Mouse (Mus musculus): ENCODE results near the gene Slc4a4. TPM values are rescaled to one million over a fixed set of nuclear protein-coding genes. Genes with fewer than 3 reads are reported as not detected.

Gene Slc4a4
- polyA plus RNA-seq, 1 experiment, result 905 TPM

DNA sequence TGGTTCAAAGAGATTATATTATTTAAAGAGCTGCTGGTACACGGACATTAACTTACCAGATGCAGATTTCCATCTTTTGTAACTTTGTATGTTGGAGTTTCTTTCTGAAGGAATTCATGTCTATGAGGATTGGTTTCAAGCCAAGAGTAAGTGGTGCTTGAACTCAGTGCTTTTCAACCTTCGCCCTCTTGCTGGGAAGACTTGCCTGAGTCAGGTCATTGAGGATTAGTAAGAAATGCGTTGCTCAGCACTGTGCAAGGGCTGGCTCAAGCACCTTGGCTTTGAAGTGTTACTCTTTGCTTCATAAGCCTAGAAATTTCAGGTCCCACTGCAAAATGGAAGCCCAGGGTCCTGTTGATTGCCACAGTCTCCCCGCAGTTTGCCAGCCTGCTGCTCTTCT lies 196.9 kb downstream of the Slc4a4 start:
- H3K4me3 ChIP-seq (ENCODE audit: insufficient read depth, low read depth, low read length), result no peak overlapping the region
- no peak overlapping the region for H3K27ac ChIP-seq (ENCODE audit: insufficient read depth, low read depth, low read length)
- H3K4me1 ChIP-seq (ENCODE audit: control insufficient read depth, insufficient read depth, low read length), result no peaks in the 10 kb centered on the region; the same call in 1 of the 2 replicates
- WGBS, result 89% methylated on average over 4 of the region's 4 CpGs
- TF ChIP-seq CTCF (IDR thresholded peaks at IDR 0.05; ENCODE audit: insufficient read depth, low read depth, low read length), result no peak
- TF ChIP-seq POLR2A (IDR thresholded peaks at IDR 0.05; ENCODE audit: insufficient read depth, low read depth, low read length), result no peak

DNA sequence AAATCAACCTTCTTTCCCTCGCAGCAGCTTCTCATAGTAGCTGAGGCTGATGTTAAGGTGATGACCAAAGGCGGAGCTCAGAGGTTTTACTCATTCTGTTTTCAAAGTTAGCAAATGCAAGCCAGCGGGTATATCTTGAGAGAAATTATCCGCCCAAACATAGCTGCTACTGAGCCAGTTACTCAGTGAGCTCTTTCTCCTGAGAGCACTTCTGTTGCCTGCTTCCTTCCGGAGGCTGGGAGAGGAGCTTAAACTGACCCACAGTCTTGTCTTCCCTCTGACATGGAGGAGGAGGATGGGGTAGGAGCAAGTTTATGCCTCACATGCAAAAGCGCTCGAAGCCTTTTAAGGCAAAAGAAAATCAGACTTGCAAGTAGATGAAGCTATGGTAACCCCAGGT lies 201.3 kb downstream of the Slc4a4 start:
- WGBS, result 49% methylated on average over 7 of the region's 7 CpGs
- H3K4me3 ChIP-seq (ENCODE audit: insufficient read depth, low read depth, low read length), result no peak overlapping the region
- no peaks in the 10 kb centered on the region; the same call in 1 of the 2 replicates for H3K4me1 ChIP-seq (ENCODE audit: control insufficient read depth, insufficient read depth, low read length)
- H3K27ac ChIP-seq (ENCODE audit: insufficient read depth, low read depth, low read length), result peak overlapping the region; percentile 4; the same call in 1 of the 2 replicates
- TF ChIP-seq CTCF (IDR thresholded peaks at IDR 0.05; ENCODE audit: insufficient read depth, low read depth, low read length) (no peak), POLR2A (IDR thresholded peaks at IDR 0.05; ENCODE audit: insufficient read depth, low read depth, low read length) (no peak)

GRCm38 (mm10) chr5:89088462-89088861 lies 201.8 kb downstream of the Slc4a4 start:
- no peak overlapping the region for H3K4me3 ChIP-seq (ENCODE audit: insufficient read depth, low read depth, low read length)
- no peak for TF ChIP-seq POLR2A (IDR thresholded peaks at IDR 0.05; ENCODE audit: insufficient read depth, low read depth, low read length)
- TF ChIP-seq CTCF (IDR thresholded peaks at IDR 0.05; ENCODE audit: insufficient read depth, low read depth, low read length), result no peak
- 34% methylated on average over 11 of the region's 11 CpGs for WGBS
- no peak overlapping the region for H3K27ac ChIP-seq (ENCODE audit: insufficient read depth, low read depth, low read length)
- H3K4me1 ChIP-seq (ENCODE audit: control insufficient read depth, insufficient read depth, low read length), result no peaks in the 10 kb centered on the region; the same call in 1 of the 2 replicates

DNA sequence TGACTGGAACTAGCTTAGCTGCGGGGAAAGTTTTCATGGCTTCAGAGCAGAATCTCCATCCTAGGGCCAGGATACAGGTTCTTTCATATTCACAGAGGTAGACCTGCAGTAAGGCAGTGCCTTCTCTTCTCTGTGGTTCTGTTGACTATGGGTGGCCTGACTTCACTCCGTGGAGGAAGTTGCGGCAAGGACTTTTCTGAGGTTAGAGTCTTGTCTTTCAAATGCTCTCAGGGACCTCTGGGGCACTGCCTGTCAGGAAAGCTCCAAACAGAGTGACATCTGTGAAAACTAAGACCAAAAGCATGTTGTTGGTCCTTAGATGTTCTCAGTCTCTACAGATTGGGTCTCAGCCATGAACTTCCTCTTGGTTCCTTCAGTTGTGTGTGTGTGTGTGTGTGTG lies 203.5 kb downstream of the Slc4a4 start:
- WGBS, result 83% methylated on average over 3 of the region's 3 CpGs

DNA sequence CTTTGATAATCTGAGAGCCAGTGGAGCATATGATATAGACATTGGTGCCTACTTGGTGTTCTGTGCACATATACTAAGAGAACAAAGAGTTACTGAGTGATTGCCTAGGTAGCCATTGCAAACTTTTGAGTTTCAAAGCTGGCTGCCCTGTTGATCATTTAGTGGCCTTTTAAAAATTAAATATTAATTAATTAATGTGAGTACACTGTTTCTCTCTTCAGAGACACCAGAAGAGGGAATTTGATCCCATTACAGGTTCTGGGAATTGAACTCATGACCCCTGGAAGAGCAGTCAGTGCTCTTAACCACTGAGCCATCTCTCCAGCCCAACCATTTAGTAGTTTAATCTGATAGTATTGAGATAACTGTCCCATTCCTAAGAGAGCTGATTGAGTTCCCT lies 209.8 kb downstream of the Slc4a4 start:
- Histone ChIP-seq H3K4me1 (ENCODE audit: control insufficient read depth, insufficient read depth, low read length) (peaks cover 3% of the 10 kb centered on the region; the same call in 1 of the 2 replicates), H3K4me3 (ENCODE audit: insufficient read depth, low read depth, low read length) (no peak overlapping the region), H3K27ac (ENCODE audit: insufficient read depth, low read depth, low read length) (no peak overlapping the region)
- TF ChIP-seq CTCF (IDR thresholded peaks at IDR 0.05; ENCODE audit: insufficient read depth, low read depth, low read length) (no peak), POLR2A (IDR thresholded peaks at IDR 0.05; ENCODE audit: insufficient read depth, low read depth, low read length) (no peak)

More for the DNA sequence above, 203.5 kb downstream of the Slc4a4 start:
- no peaks in the 10 kb centered on the region; the same call in 1 of the 2 replicates for H3K4me1 ChIP-seq (ENCODE audit: control insufficient read depth, insufficient read depth, low read length)
- TF ChIP-seq POLR2A (IDR thresholded peaks at IDR 0.05; ENCODE audit: insufficient read depth, low read depth, low read length) (no peak), CTCF (IDR thresholded peaks at IDR 0.05; ENCODE audit: insufficient read depth, low read depth, low read length) (no peak)
- 0 out of 2 replicates have a peak overlapping the region, but pooled peaks have one; percentile 6 for H3K27ac ChIP-seq (ENCODE audit: insufficient read depth, low read depth, low read length)
- H3K4me3 ChIP-seq (ENCODE audit: insufficient read depth, low read depth, low read length), result no peak overlapping the region

DNA sequence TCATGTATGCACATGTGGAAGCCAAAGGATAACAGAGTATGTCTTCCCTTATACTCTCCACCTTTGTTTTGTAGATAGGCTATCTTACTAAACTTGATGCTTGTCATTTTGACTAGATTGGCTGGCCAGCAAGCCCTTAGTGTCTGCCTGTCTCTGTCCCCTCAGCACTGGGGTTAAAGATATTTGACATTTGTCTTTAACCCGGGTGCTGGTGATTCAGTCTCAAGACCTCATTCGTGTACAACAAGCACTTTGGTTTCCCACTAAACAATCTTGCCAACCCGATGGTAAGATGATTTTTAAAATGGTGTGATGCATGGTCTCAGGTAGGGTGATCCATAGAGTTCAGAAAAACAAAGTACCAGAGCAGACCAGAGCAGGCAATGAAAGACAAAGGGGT lies 210.7 kb downstream of the Slc4a4 start:
- Histone ChIP-seq H3K4me1 (ENCODE audit: control insufficient read depth, insufficient read depth, low read length) (peaks cover 3% of the 10 kb centered on the region; the same call in 1 of the 2 replicates), H3K4me3 (ENCODE audit: insufficient read depth, low read depth, low read length) (no peak overlapping the region), H3K27ac (ENCODE audit: insufficient read depth, low read depth, low read length) (no peak overlapping the region)
- no peak for TF ChIP-seq POLR2A (IDR thresholded peaks at IDR 0.05; ENCODE audit: insufficient read depth, low read depth, low read length)
- TF ChIP-seq CTCF (IDR thresholded peaks at IDR 0.05; ENCODE audit: insufficient read depth, low read depth, low read length), result no peak
- 94% methylated on average over 3 of the region's 3 CpGs for WGBS

GRCm38 (mm10) chr5:89098121-89098520 lies 211.5 kb downstream of the Slc4a4 start:
- H3K4me3 ChIP-seq (ENCODE audit: insufficient read depth, low read depth, low read length), result no peak overlapping the region
- H3K27ac ChIP-seq (ENCODE audit: insufficient read depth, low read depth, low read length), result no peak overlapping the region
- H3K4me1 ChIP-seq (ENCODE audit: control insufficient read depth, insufficient read depth, low read length), result peaks cover 3% of the 10 kb centered on the region; the same call in 1 of the 2 replicates
- no peak for TF ChIP-seq CTCF (IDR thresholded peaks at IDR 0.05; ENCODE audit: insufficient read depth, low read depth, low read length)
- no peak for TF ChIP-seq POLR2A (IDR thresholded peaks at IDR 0.05; ENCODE audit: insufficient read depth, low read depth, low read length)
- 58% methylated on average over 4 of the region's 4 CpGs for WGBS

DNA sequence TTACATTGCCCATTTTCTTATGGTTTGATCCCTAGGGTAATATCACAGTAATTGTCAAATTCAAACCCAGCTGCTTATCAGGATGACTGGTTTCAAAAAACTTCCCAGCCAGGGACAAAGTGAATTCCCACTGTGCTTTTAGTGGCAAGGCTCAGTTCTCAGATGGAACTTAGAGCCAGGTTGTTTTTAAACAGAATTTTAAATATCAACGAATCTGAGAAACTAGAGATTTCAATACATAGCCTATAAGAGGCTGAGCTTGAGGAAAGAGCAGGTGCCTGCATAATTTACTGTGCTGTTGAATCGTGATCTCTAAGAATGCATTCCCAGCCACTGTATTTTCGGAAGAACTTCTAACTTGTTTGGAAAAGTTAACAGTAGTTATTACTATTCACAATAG lies 213.3 kb downstream of the Slc4a4 start:
- WGBS, result 47% methylated on average over 3 of the region's 3 CpGs
- Histone ChIP-seq H3K27ac (ENCODE audit: insufficient read depth, low read depth, low read length) (no peak overlapping the region), H3K4me3 (ENCODE audit: insufficient read depth, low read depth, low read length) (no peak overlapping the region), H3K4me1 (ENCODE audit: control insufficient read depth, insufficient read depth, low read length) (peaks cover 3% of the 10 kb centered on the region; the same call in 1 of the 2 replicates)
- no peak for TF ChIP-seq CTCF (IDR thresholded peaks at IDR 0.05; ENCODE audit: insufficient read depth, low read depth, low read length)
- TF ChIP-seq POLR2A (IDR thresholded peaks at IDR 0.05; ENCODE audit: insufficient read depth, low read depth, low read length), result no peak

DNA sequence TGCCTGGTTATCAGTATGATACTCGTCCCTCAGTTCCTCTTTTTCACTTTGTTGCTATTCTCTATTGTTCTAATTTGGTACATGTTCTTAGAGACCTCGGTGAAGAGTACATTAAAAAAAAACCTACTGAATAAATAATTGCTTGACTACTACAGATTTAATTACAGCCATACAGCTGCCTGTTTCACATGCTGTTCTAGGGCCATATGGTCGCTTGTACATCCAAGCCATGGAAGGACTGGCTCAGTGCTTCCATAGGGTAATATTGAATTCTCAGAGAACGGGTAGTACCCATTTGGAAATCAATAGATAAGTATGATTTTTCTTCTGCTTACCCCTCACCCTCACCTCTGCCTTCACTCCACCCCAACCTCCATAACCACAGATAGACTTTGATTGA lies 215.9 kb downstream of the Slc4a4 start:
- 45% methylated on average over 4 of the region's 4 CpGs for whole genome bisulfite sequencing

GRCm38 (mm10) chr5:89105346-89105745 lies 218.7 kb downstream of the Slc4a4 start:
- WGBS, result 47% methylated on average over 9 of the region's 9 CpGs
- no peak overlapping the region for H3K4me3 ChIP-seq (ENCODE audit: insufficient read depth, low read depth, low read length)
- TF ChIP-seq POLR2A (IDR thresholded peaks at IDR 0.05; ENCODE audit: insufficient read depth, low read depth, low read length) (no peak), CTCF (IDR thresholded peaks at IDR 0.05; ENCODE audit: insufficient read depth, low read depth, low read length) (no peak)
- H3K4me1 ChIP-seq (ENCODE audit: control insufficient read depth, insufficient read depth, low read length), result no peaks in the 10 kb centered on the region
- H3K27ac ChIP-seq (ENCODE audit: insufficient read depth, low read depth, low read length), result peak overlapping the region; percentile 39

More for the DNA sequence above, 215.9 kb downstream of the Slc4a4 start:
- Histone ChIP-seq H3K4me1 (ENCODE audit: control insufficient read depth, insufficient read depth, low read length) (no peaks in the 10 kb centered on the region), H3K27ac (ENCODE audit: insufficient read depth, low read depth, low read length) (peak overlapping the region; percentile 89), H3K4me3 (ENCODE audit: insufficient read depth, low read depth, low read length) (no peak overlapping the region)
- TF ChIP-seq POLR2A (IDR thresholded peaks at IDR 0.05; ENCODE audit: insufficient read depth, low read depth, low read length), result no peak
- no peak for TF ChIP-seq CTCF (IDR thresholded peaks at IDR 0.05; ENCODE audit: insufficient read depth, low read depth, low read length)

Data from olfactory bulb, adult 2 months (tissue).